Mouse (Mus musculus) kidney, adult 2 months (tissue): ENCODE measurements around the gene Tomm40.

Source experiments
- CTCF ChIP-seq: fragments of 200-500 bp; conservative IDR thresholded peaks from 2 replicates; pipeline ENCODE4 v1.5.1; 2011; ENCODE audit warnings: low read depth, mild to moderate bottlenecking, control low read depth, low read length, moderate library complexity, mixed read lengths; ENCODE audit not compliant: insufficient read depth, insufficient read length
- POLR2A ChIP-seq: fragments of 200-500 bp; IDR thresholded peaks from one replicate; pipeline ENCODE4 v1.6.1; 2011; ENCODE audit warnings: low read depth, low read length, control low read depth

GRCm38 (mm10) chr7:19666750-19667149, 48.5 kb downstream of the Tomm40 start:
- TF ChIP-seq CTCF (peak; percentile 45), POLR2A (no peak)
